Mouse (Mus musculus): Measurements from ENCODE around the gene Mindy4. TPM values are rescaled to one million over a fixed set of nuclear protein-coding genes. Genes with fewer than 3 reads are reported as not detected.

The Mindy4 gene
- polyA plus RNA-seq, 1 experiment from 2014 or later: 1.2 TPM

DNA sequence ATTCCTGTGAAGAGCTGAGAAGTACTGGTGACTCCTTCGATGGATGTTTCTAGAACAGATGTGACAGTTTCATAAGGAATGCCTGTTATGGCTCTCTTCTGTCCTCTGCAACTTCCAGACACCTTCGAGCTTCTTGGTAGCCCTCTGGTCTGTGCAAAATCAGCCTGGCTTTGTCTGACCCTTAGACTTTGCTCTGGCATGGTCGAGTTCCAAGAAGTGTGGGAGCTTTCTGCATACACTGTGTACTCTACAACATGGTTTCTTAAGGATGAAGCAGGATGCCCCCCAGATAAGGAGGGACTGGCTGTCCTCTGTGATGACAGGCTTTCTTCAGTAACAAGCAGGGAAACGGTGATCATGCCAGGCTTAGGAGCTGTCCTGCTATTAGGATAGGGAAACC lies 125.0 kb downstream of the Mindy4 start:
- Histone ChIP-seq H3K9me3 (replicated peaks; ENCODE audit: control insufficient read depth, low read length) (no peaks in the 10 kb centered on the region), H3K27ac (ENCODE audit: low read length) (no peak overlapping the region), H3K4me2 (ENCODE audit: low read depth, low read length) (no peak overlapping the region), H3K4me1 (ENCODE audit: control insufficient read depth, low read depth, low read length) (peaks cover 44% of the 10 kb centered on the region), H3K36me3 (ENCODE audit: control insufficient read depth, insufficient read depth) (no peaks in the 10 kb centered on the region), H3K27me3 (ENCODE audit: control insufficient read depth, insufficient read depth, low read depth, low read length) (no peaks in the 10 kb centered on the region), H3K9ac (ENCODE audit: low read depth, low read length) (no peak overlapping the region), H3K4me3 (ENCODE audit: low read depth, low read length) (no peak overlapping the region)
- no peak for ATAC-seq (ENCODE audit: low read depth)
- 49% methylated on average over 4 of the region's 4 CpGs for WGBS (ENCODE audit: insufficient replicate concordance)

GRCm38 (mm10) chr6:55331315-55331714 lies 128.1 kb downstream of the Mindy4 start:
- Histone ChIP-seq H3K36me3 (ENCODE audit: control insufficient read depth, insufficient read depth) (no peaks in the 10 kb centered on the region), H3K4me2 (ENCODE audit: low read depth, low read length) (no peak overlapping the region), H3K9me3 (replicated peaks; ENCODE audit: control insufficient read depth, low read length) (no peaks in the 10 kb centered on the region), H3K9ac (ENCODE audit: low read depth, low read length) (no peak overlapping the region), H3K4me1 (ENCODE audit: control insufficient read depth, low read depth, low read length) (peaks cover 26% of the 10 kb centered on the region), H3K27ac (ENCODE audit: low read length) (no peak overlapping the region), H3K27me3 (ENCODE audit: control insufficient read depth, insufficient read depth, low read depth, low read length) (no peaks in the 10 kb centered on the region), H3K4me3 (ENCODE audit: low read depth, low read length) (no peak overlapping the region)
- 24% methylated on average over 6 of the region's 6 CpGs for WGBS (ENCODE audit: insufficient replicate concordance)
- no peak for ATAC-seq (ENCODE audit: low read depth)

DNA sequence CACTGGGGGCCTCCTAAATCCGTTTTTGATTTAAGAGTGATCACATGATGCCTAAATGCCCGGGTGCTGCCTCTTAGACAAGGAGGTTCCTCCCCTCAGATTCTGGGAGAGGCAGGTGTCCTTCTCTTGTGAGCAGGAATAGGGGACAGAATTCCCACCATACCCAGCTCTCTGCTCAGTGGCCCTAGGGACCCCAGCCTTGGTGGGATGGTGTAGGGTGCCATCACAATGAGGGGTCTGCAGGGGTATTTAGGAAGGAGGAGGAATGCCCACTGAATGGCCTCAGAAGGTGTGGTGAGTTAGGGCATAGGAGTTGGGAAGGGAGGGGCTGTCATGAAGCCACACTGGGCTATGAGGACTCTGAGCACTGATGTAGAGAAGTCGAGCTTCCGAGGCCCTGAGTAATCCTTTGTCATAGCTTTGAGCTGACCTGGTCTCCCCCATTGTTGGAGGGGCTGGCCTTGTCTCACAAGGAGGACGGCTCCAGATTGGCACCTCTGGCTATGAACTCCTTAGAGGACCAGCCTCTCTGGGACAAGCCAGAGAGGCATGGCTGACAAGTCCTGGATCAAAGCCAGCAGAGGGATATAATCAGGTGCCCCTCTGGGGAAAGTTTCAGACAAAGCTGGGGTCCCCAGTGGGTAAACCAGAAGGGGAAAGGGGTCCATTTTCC lies 129.1 kb downstream of the Mindy4 start:
- Histone ChIP-seq H3K27me3 (ENCODE audit: control insufficient read depth, insufficient read depth, low read depth, low read length) (no peaks in the 10 kb centered on the region), H3K27ac (ENCODE audit: low read length) (no peak overlapping the region), H3K9ac (ENCODE audit: low read depth, low read length) (no peak overlapping the region), H3K4me1 (ENCODE audit: control insufficient read depth, low read depth, low read length) (peaks cover 23% of the 10 kb centered on the region), H3K4me2 (ENCODE audit: low read depth, low read length) (no peak overlapping the region), H3K36me3 (ENCODE audit: control insufficient read depth, insufficient read depth) (no peaks in the 10 kb centered on the region), H3K4me3 (ENCODE audit: low read depth, low read length) (no peak overlapping the region), H3K9me3 (replicated peaks; ENCODE audit: control insufficient read depth, low read length) (no peaks in the 10 kb centered on the region)
- ATAC-seq (ENCODE audit: low read depth): no peak
- WGBS (ENCODE audit: insufficient replicate concordance): 47% methylated on average over 5 of the region's 5 CpGs

DNA sequence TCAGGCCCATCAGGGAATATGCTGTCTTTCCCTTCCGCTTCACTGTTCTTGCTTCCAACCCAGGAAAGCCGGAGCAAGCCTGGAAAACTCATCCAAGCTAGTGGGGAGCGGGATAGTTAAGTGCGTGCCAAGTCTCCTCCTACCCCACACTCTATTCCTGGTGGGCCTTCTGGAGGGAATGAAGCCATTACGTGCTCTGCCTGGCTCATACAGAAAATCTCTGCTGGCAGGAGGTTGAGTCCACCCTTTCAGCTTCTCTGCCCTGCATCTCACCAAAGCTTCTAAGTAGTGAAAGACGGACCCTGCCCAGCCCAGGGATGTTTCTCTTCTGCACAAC lies 129.6 kb downstream of the Mindy4 start:
- 78% methylated on average over 6 of the region's 6 CpGs for WGBS (ENCODE audit: insufficient replicate concordance)
- peaks cover 25% of the 10 kb centered on the region for H3K4me1 ChIP-seq (ENCODE audit: control insufficient read depth, low read depth, low read length)
- ATAC-seq (ENCODE audit: low read depth): no peak
- no peak overlapping the region for H3K4me3 ChIP-seq (ENCODE audit: low read depth, low read length)
- no peak overlapping the region for H3K9ac ChIP-seq (ENCODE audit: low read depth, low read length)
- H3K4me2 ChIP-seq (ENCODE audit: low read depth, low read length): no peak overlapping the region
- no peaks in the 10 kb centered on the region for H3K9me3 ChIP-seq (replicated peaks; ENCODE audit: control insufficient read depth, low read length)
- H3K36me3 ChIP-seq (ENCODE audit: control insufficient read depth, insufficient read depth): no peaks in the 10 kb centered on the region
- H3K27ac ChIP-seq (ENCODE audit: low read length): no peak overlapping the region
- H3K27me3 ChIP-seq (ENCODE audit: control insufficient read depth, insufficient read depth, low read depth, low read length): no peaks in the 10 kb centered on the region

DNA sequence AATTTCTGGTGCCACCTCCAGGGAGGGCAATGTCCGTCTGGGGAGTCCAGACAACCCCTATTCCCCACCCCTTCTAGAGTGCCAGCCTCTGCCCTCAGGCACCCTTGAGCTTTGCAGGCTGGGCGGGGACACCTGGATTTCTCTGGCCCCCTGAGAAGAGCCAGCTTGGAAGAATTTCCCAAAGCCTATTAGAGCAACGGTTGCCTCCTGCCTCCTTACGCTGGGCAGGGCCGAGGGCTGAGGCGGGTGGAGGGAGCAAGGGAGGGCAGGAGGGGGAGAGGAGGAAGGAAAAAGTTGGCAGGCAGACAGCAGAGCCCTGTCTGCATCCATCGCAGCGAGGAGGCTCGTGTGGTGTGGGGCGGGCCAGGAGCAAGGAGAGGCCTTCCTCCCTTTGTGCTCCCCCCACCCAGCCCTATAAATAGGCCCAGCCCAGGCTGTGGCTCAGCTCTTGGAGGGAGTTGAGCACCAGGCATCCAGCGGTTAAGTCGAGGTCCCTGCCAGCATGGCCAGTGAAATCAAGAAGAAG lies 132.9 kb downstream of the Mindy4 start, which contains the start of gene Aqp1:
Aqp1 (plus strand) TSS at position 444 of the 526 bp plus-strand sequence.
- Histone ChIP-seq H3K9ac (ENCODE audit: low read depth, low read length) (peak within 1 kb of the TSS; percentile 65), H3K4me1 (ENCODE audit: control insufficient read depth, low read depth, low read length) (peaks cover 58% of the 10 kb centered on the region), H3K4me3 (ENCODE audit: low read depth, low read length) (peak within 1 kb of the TSS; percentile 56), H3K27ac (ENCODE audit: low read length) (peak within 1 kb of the TSS; percentile 94), H3K36me3 (ENCODE audit: control insufficient read depth, insufficient read depth) (no peaks in the 10 kb centered on the region), H3K4me2 (ENCODE audit: low read depth, low read length) (peak within 1 kb of the TSS; percentile 71), H3K27me3 (ENCODE audit: control insufficient read depth, insufficient read depth, low read depth, low read length) (no peaks in the 10 kb centered on the region), H3K9me3 (replicated peaks; ENCODE audit: control insufficient read depth, low read length) (no peaks in the 10 kb centered on the region)
- WGBS (ENCODE audit: insufficient replicate concordance): 12% methylated on average over 12 of the region's 12 CpGs
- peak; percentile 40 for ATAC-seq (ENCODE audit: low read depth)

GRCm38 (mm10) chr6:55337242-55337641 lies 134.1 kb downstream of the Mindy4 start:
- 19% methylated on average over 5 of the region's 5 CpGs for WGBS (ENCODE audit: insufficient replicate concordance)
- Histone ChIP-seq H3K36me3 (ENCODE audit: control insufficient read depth, insufficient read depth) (no peaks in the 10 kb centered on the region), H3K4me2 (ENCODE audit: low read depth, low read length) (peak overlapping the region; percentile 71), H3K27ac (ENCODE audit: low read length) (peak overlapping the region; percentile 94), H3K4me1 (ENCODE audit: control insufficient read depth, low read depth, low read length) (peaks cover 66% of the 10 kb centered on the region), H3K9me3 (replicated peaks; ENCODE audit: control insufficient read depth, low read length) (no peaks in the 10 kb centered on the region), H3K27me3 (ENCODE audit: control insufficient read depth, insufficient read depth, low read depth, low read length) (no peaks in the 10 kb centered on the region), H3K4me3 (ENCODE audit: low read depth, low read length) (peak overlapping the region; percentile 56), H3K9ac (ENCODE audit: low read depth, low read length) (peak overlapping the region; percentile 65)
- ATAC-seq (ENCODE audit: low read depth): no peak

DNA sequence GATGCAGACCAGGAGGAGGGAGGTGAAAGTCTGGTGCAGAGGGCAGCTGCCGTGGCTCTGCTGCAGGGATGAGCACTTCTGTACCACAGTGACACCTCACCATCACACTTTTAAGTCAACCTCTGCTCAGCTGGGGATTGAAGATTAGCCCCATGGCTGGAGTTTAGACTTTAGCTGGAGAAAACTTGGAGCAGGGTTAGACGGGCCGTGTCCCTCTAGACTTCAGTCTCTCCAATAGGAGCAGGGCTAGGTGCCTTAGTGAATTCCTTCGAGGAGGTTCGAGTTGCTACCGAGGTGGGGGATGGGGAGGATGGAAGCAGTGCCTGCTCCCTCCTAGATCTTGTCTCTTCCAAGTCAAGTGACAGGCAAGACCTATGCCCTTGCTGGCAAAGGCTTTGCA lies 134.9 kb downstream of the Mindy4 start:
- WGBS (ENCODE audit: insufficient replicate concordance): 28% methylated on average over 6 of the region's 6 CpGs
- no peak for ATAC-seq (ENCODE audit: low read depth)
- Histone ChIP-seq H3K4me1 (ENCODE audit: control insufficient read depth, low read depth, low read length) (peaks cover 74% of the 10 kb centered on the region), H3K36me3 (ENCODE audit: control insufficient read depth, insufficient read depth) (no peaks in the 10 kb centered on the region; the same call in 1 of the 2 replicates), H3K9me3 (replicated peaks; ENCODE audit: control insufficient read depth, low read length) (no peaks in the 10 kb centered on the region), H3K4me2 (ENCODE audit: low read depth, low read length) (peak overlapping the region; percentile 71), H3K4me3 (ENCODE audit: low read depth, low read length) (peak overlapping the region; percentile 56), H3K27ac (ENCODE audit: low read length) (peak overlapping the region; percentile 94), H3K9ac (ENCODE audit: low read depth, low read length) (peak overlapping the region; percentile 65), H3K27me3 (ENCODE audit: control insufficient read depth, insufficient read depth, low read depth, low read length) (no peaks in the 10 kb centered on the region)

DNA sequence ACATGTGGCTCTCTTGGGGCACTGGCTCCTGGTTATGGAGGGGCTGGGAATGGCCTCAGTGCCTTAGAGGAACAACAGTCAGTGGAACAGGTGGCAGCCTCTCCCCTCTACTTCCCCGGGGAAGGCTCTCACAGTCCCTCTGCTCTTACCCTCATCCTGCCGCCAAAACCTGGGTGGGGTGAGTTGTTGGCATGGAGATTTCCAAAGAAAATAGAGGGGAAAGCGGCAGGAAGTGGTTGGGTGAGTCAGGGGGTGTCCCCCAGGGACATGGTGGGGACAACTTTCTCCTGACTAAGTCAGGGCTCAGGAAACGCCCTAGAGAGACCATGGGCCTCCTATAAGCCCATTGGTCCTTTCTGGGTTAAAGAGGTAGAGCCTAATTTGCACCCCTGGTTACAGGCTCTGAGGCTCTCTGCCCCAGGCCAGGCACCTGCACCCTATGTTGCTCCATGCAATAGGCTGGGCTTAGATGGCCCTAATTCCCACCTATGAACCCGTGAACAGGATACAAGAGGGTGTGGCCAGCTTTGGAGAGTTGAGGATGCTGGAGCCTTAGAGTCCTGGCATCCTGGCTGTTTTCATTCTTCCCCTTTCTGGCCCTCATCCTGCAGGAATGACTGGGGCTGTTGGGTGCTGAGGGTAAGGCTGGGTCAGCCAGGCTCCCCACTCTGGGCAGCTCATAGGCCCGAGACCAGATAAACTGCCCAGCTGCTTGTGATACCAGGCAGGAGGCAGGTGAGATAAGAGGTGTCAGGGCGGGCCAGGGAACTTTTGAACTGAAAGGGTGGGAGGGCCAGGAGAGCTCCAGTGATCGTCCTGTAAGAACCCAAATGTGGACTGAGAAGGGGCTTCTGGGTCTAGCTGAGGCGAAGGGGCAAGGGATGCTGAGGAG lies 136.0 kb downstream of the Mindy4 start:
- 30% methylated on average over 9 of the region's 9 CpGs for WGBS (ENCODE audit: insufficient replicate concordance)
- peak overlapping the region; percentile 56 for H3K4me3 ChIP-seq (ENCODE audit: low read depth, low read length)
- ATAC-seq (ENCODE audit: low read depth): peak; percentile 89
- peak overlapping the region; percentile 94 for H3K27ac ChIP-seq (ENCODE audit: low read length)
- H3K4me2 ChIP-seq (ENCODE audit: low read depth, low read length): peak overlapping the region; percentile 71
- H3K9ac ChIP-seq (ENCODE audit: low read depth, low read length): peak overlapping the region; percentile 65
- no peaks in the 10 kb centered on the region; the same call in 1 of the 2 replicates for H3K36me3 ChIP-seq (ENCODE audit: control insufficient read depth, insufficient read depth)
- peaks cover 78% of the 10 kb centered on the region for H3K4me1 ChIP-seq (ENCODE audit: control insufficient read depth, low read depth, low read length)
- no peaks in the 10 kb centered on the region for H3K27me3 ChIP-seq (ENCODE audit: control insufficient read depth, insufficient read depth, low read depth, low read length)
- no peaks in the 10 kb centered on the region for H3K9me3 ChIP-seq (replicated peaks; ENCODE audit: control insufficient read depth, low read length)

DNA sequence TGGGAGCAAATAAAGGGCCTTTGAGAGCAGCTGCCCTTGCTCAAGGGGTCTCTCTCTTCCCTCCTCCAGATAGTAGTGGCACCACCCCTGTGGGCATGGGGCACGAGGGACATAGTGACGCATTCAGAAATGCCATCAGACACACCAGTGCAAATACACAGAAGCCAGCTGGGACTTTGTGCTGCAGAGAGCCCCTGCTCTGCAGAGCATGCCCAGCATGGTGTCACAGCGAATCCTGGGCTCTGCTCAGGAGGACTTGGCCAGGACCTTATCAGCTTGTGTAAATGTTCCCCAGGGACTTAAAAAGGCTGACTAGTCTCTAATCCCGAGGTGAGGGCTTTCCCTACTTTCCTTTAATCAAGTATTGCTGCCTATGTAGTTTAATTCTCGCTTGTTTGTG lies 138.5 kb downstream of the Mindy4 start:
- Histone ChIP-seq H3K4me3 (ENCODE audit: low read depth, low read length) (peak overlapping the region; percentile 22), H3K36me3 (ENCODE audit: control insufficient read depth, insufficient read depth) (peaks cover 4% of the 10 kb centered on the region; the same call in 1 of the 2 replicates), H3K9me3 (replicated peaks; ENCODE audit: control insufficient read depth, low read length) (no peaks in the 10 kb centered on the region), H3K4me1 (ENCODE audit: control insufficient read depth, low read depth, low read length) (peaks cover 61% of the 10 kb centered on the region), H3K27ac (ENCODE audit: low read length) (peak overlapping the region; percentile 94), H3K27me3 (ENCODE audit: control insufficient read depth, insufficient read depth, low read depth, low read length) (no peaks in the 10 kb centered on the region), H3K4me2 (ENCODE audit: low read depth, low read length) (peak overlapping the region; percentile 71), H3K9ac (ENCODE audit: low read depth, low read length) (peak overlapping the region; percentile 65)
- WGBS (ENCODE audit: insufficient replicate concordance): 26% methylated on average over 5 of the region's 5 CpGs
- ATAC-seq (ENCODE audit: low read depth): no peak

All from liver, embryonic 16.5 days (tissue).